Mouse (Mus musculus) lung, postnatal 0 days (tissue): ENCODE measurements at regions not wholly inside any gene's neighbourhood (a gene's known extent, or its start where the extent isn't known, plus 50 kb on each side); places are given as distances from the start of the nearest gene placed in this dataset.

Experiments used
- CTCF ChIP-seq: IDR thresholded peaks from 2 replicates; pipeline ENCODE4 v1.5.1; 2016; ENCODE audit warnings: antibody characterized with exemption, mild to moderate bottlenecking
- EP300 ChIP-seq: IDR thresholded peaks from 2 replicates; pipeline ENCODE4 v1.6.1; 2016; ENCODE audit warnings: antibody characterized with exemption, mild to moderate bottlenecking, control low read depth

DNA sequence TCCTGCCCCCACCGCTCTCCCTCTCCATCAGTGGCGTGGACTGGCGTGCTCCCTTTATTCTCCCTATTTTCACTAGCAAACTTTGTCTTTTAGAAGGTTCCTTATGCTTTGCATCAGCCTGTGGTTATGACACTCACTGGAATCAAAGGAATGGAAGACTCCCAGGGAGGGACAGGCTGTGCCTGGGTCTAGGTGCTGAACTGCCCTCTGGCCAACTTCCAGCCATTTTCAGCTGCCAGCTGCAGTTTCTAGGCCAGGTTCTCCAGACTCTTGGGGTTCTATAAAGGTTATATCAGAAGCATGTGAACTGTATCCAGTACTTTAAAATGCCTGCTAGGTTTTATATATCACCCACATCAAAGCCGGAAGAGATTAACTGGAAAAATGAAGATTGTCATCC, 50.2 kb upstream of the Mkln1 start:
- TF ChIP-seq CTCF = no peak
- TF ChIP-seq EP300 = no peak
